Mouse (Mus musculus) frontal cortex, postnatal 25 days (tissue): ENCODE data around the gene Cacna2d3.
A peak's percentile ranks its signal among the peaks of the same experiment; 100 is the strongest.

Experiments used
- DNase-seq, 2 experiments: peaks; one replicate each; pipeline ENCODE4 v3.0.0; 2022; ENCODE audit warnings: low spot score in 2 of 2

Gene Cacna2d3

GRCm38 (mm10) chr14:29721488-29722385, at the start of gene Cacna2d3:
Cacna2d3 (minus strand) TSS chr14:29721864.
- DNase-seq: peak in 1 of 2 experiments; percentile 35

DNA sequence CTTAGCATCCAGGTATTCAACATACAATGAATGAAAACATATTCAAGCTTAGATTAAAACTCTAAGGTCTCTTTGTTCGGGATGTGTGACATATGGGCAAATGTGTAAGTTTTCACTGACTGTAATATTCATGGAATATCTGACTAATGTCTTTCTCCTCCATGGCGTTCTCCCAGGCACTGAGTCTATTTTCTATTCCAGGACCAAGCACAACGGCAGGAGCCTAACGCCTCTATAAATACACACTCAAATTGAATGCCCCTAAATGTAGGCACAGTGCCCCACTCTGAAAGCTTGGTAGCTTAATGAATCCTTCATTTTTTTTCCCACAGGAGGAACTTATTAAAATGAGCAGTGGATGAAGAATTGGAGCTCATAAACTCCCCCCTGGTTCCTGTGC, 47.8 kb upstream of the Cacna2d3 start:
- DNase-seq: no peak

- no peak for DNase-seq
Observed at GRCm38 (mm10) chr14:29752876-29753275, 31.2 kb upstream of the Cacna2d3 start.

GRCm38 (mm10) chr14:29738751-29739150, 17.1 kb upstream of the Cacna2d3 start:
- DNase-seq: no peak

DNA sequence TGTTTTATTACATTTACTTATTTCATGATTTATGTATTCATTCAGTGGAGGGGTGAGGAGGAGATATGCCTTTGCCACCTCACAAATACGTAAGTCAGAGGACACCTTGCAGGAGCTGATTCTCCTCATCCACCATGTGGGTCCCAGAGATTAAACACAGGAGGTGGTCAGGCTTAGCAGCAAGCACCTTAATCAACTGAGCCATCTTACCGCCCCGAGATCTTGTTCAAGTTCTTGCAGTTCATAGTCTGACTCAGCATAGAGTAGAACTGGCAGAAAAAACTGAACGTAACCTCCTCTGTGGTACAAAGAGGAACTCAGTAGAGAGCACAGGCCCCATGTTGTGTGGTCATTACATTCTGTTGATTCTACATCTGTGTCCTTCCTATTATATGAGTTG, 8.6 kb upstream of the Cacna2d3 start:
- no peak for DNase-seq

DNA sequence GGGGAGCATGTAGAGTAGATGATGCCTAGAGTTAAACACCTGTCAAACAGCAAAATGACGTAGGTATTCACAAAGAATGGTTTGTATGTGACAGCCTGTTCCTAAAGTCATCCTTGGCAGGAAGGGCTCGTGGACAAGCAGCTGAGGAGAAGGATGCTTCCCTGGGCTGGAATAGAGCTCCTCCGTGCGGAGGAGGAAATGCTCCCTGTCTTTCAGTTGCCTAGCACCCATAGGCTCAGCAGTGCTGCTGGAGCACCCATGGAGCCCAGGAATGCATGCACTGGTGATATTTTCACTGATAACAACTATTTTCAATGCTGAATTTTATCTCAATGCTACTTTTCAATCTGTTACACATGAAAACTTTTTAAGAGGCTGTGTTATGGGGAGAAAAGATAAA, 7.3 kb upstream of the Cacna2d3 start:
- no peak for DNase-seq

DNA sequence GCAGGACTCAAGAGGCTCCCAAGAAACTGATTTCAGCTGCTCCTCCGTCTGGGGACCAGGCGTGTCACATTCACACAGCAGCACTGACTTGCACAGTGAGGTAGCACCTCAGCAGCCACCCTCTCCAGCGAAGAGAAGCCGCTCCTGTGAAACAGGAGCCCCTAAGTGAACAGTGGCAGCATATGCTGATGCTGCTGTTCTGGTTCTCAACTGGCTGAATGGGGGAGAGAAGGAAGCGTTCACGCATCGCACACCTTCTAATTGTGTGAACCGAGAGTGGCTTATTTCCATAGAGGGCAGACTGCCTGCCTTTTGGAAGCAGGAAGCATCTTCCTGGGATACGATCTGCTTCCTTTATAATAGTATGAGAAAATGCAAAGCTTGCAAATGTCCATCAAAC, 5.9 kb upstream of the Cacna2d3 start:
- no peak for DNase-seq

GRCm38 (mm10) chr14:29723267-29723666, 1.6 kb upstream of the Cacna2d3 start:
- DNase-seq: peak; percentile 33 to 50

DNA sequence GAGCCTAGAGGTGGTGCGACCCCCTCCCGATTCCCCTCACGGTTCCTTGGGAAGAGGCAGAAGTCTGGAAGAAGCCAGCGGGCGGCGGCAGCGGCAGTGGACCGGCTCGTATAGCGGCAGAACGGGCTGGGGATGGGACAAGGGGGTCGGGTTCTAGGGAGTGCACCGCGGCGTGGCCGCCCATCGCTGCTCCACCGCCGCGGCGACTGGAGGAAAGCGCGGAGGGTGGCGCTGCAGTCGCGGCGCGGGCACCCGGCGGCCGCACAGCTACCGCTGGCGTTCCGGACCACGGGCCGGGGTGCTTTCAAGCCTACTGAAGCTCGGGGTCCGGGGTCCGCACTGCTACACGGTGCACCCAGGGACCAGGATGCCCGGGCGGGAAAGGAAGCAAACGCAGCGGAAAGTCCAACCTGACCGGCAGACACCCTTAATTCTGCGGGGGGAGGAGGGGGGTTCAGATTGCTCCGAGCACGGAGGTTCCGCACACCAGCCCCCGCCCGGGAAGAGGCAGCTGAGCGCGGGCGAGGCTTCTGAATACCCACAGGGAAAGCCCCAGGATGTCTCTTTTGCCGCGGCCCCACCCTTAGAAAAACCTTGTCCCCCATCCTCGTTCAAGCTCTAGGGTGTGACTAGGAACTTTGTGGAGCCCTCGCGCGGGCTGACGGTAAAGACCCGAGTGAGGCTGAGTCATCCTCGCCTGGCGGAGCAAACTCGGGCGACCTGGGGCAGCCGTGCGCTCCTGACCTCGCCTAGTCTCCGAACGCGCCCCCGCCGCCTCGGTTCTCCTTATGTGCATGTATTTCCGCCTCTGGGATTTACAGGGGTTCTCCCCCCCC, 940 bp upstream of the Cacna2d3 start:
- no peak for DNase-seq

DNA sequence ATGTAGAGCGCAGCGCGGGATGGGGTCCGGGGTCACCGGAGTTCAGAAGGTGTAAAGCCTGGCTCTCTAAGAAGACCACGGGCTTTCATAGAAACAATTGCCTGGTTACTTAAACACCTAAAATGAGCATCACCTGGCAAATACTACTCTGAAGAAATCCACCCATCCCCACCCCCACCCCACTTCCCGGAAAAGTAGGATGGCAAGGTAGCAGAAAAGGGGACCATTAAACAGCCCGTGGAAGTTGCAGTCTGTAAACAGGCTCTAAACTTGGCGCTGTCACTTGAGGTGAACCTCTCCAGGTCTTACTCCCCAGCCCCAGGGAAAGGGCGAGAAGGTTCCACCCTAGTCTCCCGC, 555 bp downstream of the Cacna2d3 start:
- DNase-seq: no peak

GRCm38 (mm10) chr14:29720334-29720911, 1.2 kb downstream of the Cacna2d3 start:
- DNase-seq: no peak

DNA sequence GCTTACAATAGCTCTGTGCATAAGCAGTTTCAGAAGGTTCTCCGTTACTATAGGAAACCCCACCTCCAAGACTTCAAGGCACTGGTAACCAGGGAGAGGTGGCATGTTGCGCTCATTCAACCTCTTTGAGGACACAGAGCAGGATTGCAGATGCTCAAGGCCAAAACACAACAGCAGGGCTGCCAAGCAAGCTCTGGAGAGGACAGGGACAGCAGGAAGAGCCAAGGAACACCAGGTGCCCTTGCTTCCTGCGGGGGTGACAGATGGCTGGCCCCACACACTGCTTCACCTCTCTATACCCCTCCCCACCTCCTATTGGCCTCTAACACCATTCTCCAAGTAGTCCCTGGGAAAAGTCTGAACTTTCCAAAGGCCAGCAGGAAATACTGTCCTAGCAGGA, 9.0 kb downstream of the Cacna2d3 start:
- no peak for DNase-seq

- no peak for DNase-seq
Observed at GRCm38 (mm10) chr14:29707561-29708335, 13.9 kb downstream of the Cacna2d3 start.

GRCm38 (mm10) chr14:29702762-29703161, 18.9 kb downstream of the Cacna2d3 start:
- no peak for DNase-seq

- peak; percentile 46 to 53 for DNase-seq
Observed at GRCm38 (mm10) chr14:29696131-29696530, 25.5 kb downstream of the Cacna2d3 start.

GRCm38 (mm10) chr14:29672436-29673050, 49.1 kb downstream of the Cacna2d3 start:
- DNase-seq: no peak

GRCm38 (mm10) chr14:29669826-29670225, 51.8 kb downstream of the Cacna2d3 start:
- DNase-seq: no peak

- DNase-seq: no peak
Observed at GRCm38 (mm10) chr14:29657006-29657405, 64.7 kb downstream of the Cacna2d3 start.

GRCm38 (mm10) chr14:29650591-29650990, 71.1 kb downstream of the Cacna2d3 start:
- DNase-seq: no peak

GRCm38 (mm10) chr14:29648721-29649120, 72.9 kb downstream of the Cacna2d3 start:
- DNase-seq: no peak

- no peak for DNase-seq
Observed at GRCm38 (mm10) chr14:29645421-29645820, 76.2 kb downstream of the Cacna2d3 start.
